Comparison of ENCODE assay signal across 41 mouse cellular contexts in genomic region chr9:120200873-120201272, GRCm38 (mm10). TPM values are rescaled to one million over a fixed set of nuclear protein-coding genes. Genes with fewer than 3 reads are reported as not detected.
"Had no signal": no experiment of that assay in that cellular context is flagged by ENCODE, and none has a peak within 500 bp of the region (broad histone marks: within the 10 kb centered on the region; RNA-seq: fewer than 3 reads in every experiment).

No protein-coding gene starts in this region.

- H3K36me3 ChIP-seq: heart, embryonic 12.5 days; heart, embryonic 13.5 days; heart, embryonic 15.5 days; hindbrain, embryonic 10.5 days; hindbrain, embryonic 12.5 days; hindbrain, embryonic 13.5 days; hindbrain, embryonic 15.5 days; intestine, embryonic 15.5 days; kidney, embryonic 15.5 days had no signal

- H3K27ac ChIP-seq: heart, embryonic 13.5 days; heart, embryonic 15.5 days; hindbrain, embryonic 10.5 days; hindbrain, embryonic 12.5 days; hindbrain, embryonic 13.5 days; hindbrain, embryonic 14.5 days; hindbrain, embryonic 15.5 days; hindbrain, postnatal 0 days; intestine, embryonic 15.5 days; kidney, embryonic 15.5 days; kidney, postnatal 0 days; layer of hippocampus, adult 2 months; left cerebral cortex, adult 2 months had no signal

- H3K9me3 ChIP-seq: heart, embryonic 13.5 days; heart, embryonic 15.5 days; hindbrain, embryonic 10.5 days; hindbrain, embryonic 15.5 days; intestine, embryonic 15.5 days; kidney, embryonic 15.5 days had no signal

- ATAC-seq: hindbrain, embryonic 16.5 days; hindbrain, postnatal 0 days; inflammation-experienced regulatory T-cells, adult 6 months; intestine, embryonic 15.5 days; intestine, embryonic 16.5 days; intestine, postnatal 0 days had no signal

- H3K4me3 ChIP-seq: heart, embryonic 12.5 days; heart, embryonic 13.5 days; heart, embryonic 15.5 days; hindbrain, embryonic 10.5 days; hindbrain, embryonic 12.5 days; hindbrain, embryonic 13.5 days; hindbrain, embryonic 15.5 days; intestine, embryonic 15.5 days; kidney, embryonic 15.5 days; layer of hippocampus, adult 2 months; left cerebral cortex, adult 2 months had no signal

- H3K4me1 ChIP-seq: heart, embryonic 12.5 days; heart, embryonic 13.5 days; heart, embryonic 15.5 days; hindbrain, embryonic 10.5 days; hindbrain, embryonic 12.5 days; hindbrain, embryonic 13.5 days; hindbrain, embryonic 15.5 days; intestine, embryonic 15.5 days; kidney, embryonic 15.5 days had no signal

- H3K4me2 ChIP-seq: heart, embryonic 11.5 days; heart, embryonic 12.5 days; heart, embryonic 13.5 days; heart, embryonic 15.5 days; hindbrain, embryonic 12.5 days; hindbrain, embryonic 13.5 days; hindbrain, embryonic 14.5 days; hindbrain, embryonic 15.5 days; intestine, embryonic 15.5 days; kidney, embryonic 15.5 days had no signal

- H3K9ac ChIP-seq: heart, embryonic 12.5 days; heart, embryonic 13.5 days; heart, embryonic 15.5 days; hindbrain, embryonic 12.5 days; hindbrain, embryonic 13.5 days; hindbrain, embryonic 14.5 days; hindbrain, embryonic 15.5 days; intestine, embryonic 15.5 days; kidney, embryonic 15.5 days had no signal

- H3K27me3 ChIP-seq: heart, embryonic 13.5 days; hindbrain, embryonic 12.5 days; hindbrain, embryonic 13.5 days; hindbrain, embryonic 15.5 days; intestine, embryonic 15.5 days; kidney, embryonic 15.5 days had no signal

- DNase-seq: heart, postnatal 10 days; heart, postnatal 14 days; heart, postnatal 36 days; heart, postnatal 4 days; kidney, adult 11 months; kidney, adult 18-20 months; kidney, adult 2 months; kidney, adult 8-10 months; kidney, adult 9 months; kidney, postnatal 10 days; kidney, postnatal 14 days; kidney, postnatal 25 days; kidney, postnatal 36 days; kidney, postnatal 4 days; layer of hippocampus, adult 9-11 months; layer of hippocampus, postnatal 36 days had no signal

RNA-seq across cellular contexts. Expression of gene Mobp, which starts 51.4 kb away (rescaled TPM):
- polyA plus RNA-seq: heart, embryonic 11.5 days; heart, embryonic 12.5 days; heart, embryonic 13.5 days; heart, embryonic 14.5 days; hindbrain, embryonic 11.5 days; hindbrain, embryonic 12.5 days; hindbrain, embryonic 13.5 days; intestine, embryonic 14.5 days; intestine, embryonic 16.5 days; kidney, adult 2 months; kidney, embryonic 14.5 days; kidney, embryonic 15.5 days; kidney, embryonic 16.5 days; large intestine, adult 2 months had no signal
